Mouse (Mus musculus) heart, embryonic 15.5 days (tissue): Measurements from ENCODE around the gene Agrp. TPM values are rescaled to one million over a fixed set of nuclear protein-coding genes. Genes with fewer than 3 reads are reported as not detected.

Experiments
- ATAC-seq: fragments of 200-750 bp; cut with Nextera tagmentation; replicated peaks from 2 replicates; pipeline ENCODE4 v1.8.0; 2017; ENCODE audit warnings: low read depth, moderate TSS enrichment; ENCODE audit not compliant: insufficient number of reproducible peaks, insufficient read depth, low FRiP score
- H3K27ac ChIP-seq: fragments of 300-500 bp; sonication (generic); 2 replicates; pipeline ENCODE4 v1.5.1; 2015; ENCODE audit warnings: mild to moderate bottlenecking, inconsistent platforms
- H3K27me3 ChIP-seq: fragments of 300-500 bp; sonication (generic); 2 replicates; pipeline ENCODE4 v1.6.1; 2015; ENCODE audit warnings: inconsistent platforms
- H3K36me3 ChIP-seq: fragments of 300-500 bp; sonication (generic); 2 replicates; pipeline ENCODE4 v1.6.1; 2015; ENCODE audit warnings: mild to moderate bottlenecking, inconsistent platforms
- H3K4me1 ChIP-seq: fragments of 300-500 bp; sonication (generic); replicated peaks from 2 replicates; pipeline ENCODE4 v1.6.1; 2015; ENCODE audit warnings: inconsistent platforms
- H3K4me2 ChIP-seq: fragments of 300-500 bp; sonication (generic); 2 replicates; pipeline ENCODE4 v1.6.1; 2015; ENCODE audit warnings: inconsistent platforms, mild to moderate bottlenecking, moderate library complexity
- H3K4me3 ChIP-seq: fragments of 300-500 bp; sonication (generic); 2 replicates; pipeline ENCODE4 v1.5.1; 2015; ENCODE audit warnings: mild to moderate bottlenecking, inconsistent platforms
- H3K9ac ChIP-seq: fragments of 300-500 bp; sonication (generic); 2 replicates; pipeline ENCODE4 v1.6.1; 2015; ENCODE audit warnings: mild to moderate bottlenecking, inconsistent platforms
- H3K9me3 ChIP-seq: fragments of 300-500 bp; sonication (generic); replicated peaks from 2 replicates; pipeline ENCODE4 v1.6.1; 2016; ENCODE audit warnings: inconsistent platforms
- WGBS: fragments of 180-500 bp; shearing (Covaris S2); methylation state at CpG from one replicate; pipeline ENCODE4 v1.1.7; 2015; ENCODE audit warnings: mixed read lengths; 5-methylcytosine and 5-hydroxymethylcytosine counted together
- polyA plus RNA-seq: library from polyadenylated mRNA; unstranded; fragments of >200 nt; fragmentation: Nextera tagmentation; extraction: Ambion mirVana; gene quantifications from 2 replicates; pipeline ENCODE4 v1.2.1, GENCODE M21; 2015

The Agrp gene
- polyA plus RNA-seq, 1 experiment from 2014 or later: 0.24 TPM

- Histone ChIP-seq H3K4me1 (peaks cover 14% of the 10 kb centered on the region), H3K36me3 (peaks cover 31% of the 10 kb centered on the region; the same call in 1 of the 2 replicates), H3K27me3 (no peaks in the 10 kb centered on the region), H3K9me3 (no peaks in the 10 kb centered on the region), H3K27ac (peak overlapping the region; percentile 41), H3K9ac (no peak overlapping the region), H3K4me2 (no peak overlapping the region), H3K4me3 (no peak overlapping the region)
- 0 out of 2 replicates have a peak, but pooled peaks have one; percentile 61 for ATAC-seq
- WGBS: 2% methylated on average over 2 of the region's 2 CpGs
These were observed 103.8 kb downstream of the Agrp start for GRCm38 (mm10) chr8:105533439-105533838.

- whole genome bisulfite sequencing: 69% methylated on average over 2 of the region's 2 CpGs
- Histone ChIP-seq H3K27me3 (no peaks in the 10 kb centered on the region), H3K4me1 (peaks cover 17% of the 10 kb centered on the region), H3K9me3 (no peaks in the 10 kb centered on the region), H3K4me3 (no peak overlapping the region), H3K4me2 (no peak overlapping the region), H3K36me3 (peaks cover 16% of the 10 kb centered on the region; the same call in 1 of the 2 replicates), H3K9ac (no peak overlapping the region), H3K27ac (no peak overlapping the region)
- ATAC-seq: no peak
These were observed 105.4 kb downstream of the Agrp start for GRCm38 (mm10) chr8:105531774-105532173.

- Histone ChIP-seq H3K4me1 (peaks cover 17% of the 10 kb centered on the region), H3K4me3 (no peak overlapping the region), H3K9me3 (no peaks in the 10 kb centered on the region), H3K36me3 (peaks cover 19% of the 10 kb centered on the region; the same call in 1 of the 2 replicates), H3K27me3 (no peaks in the 10 kb centered on the region), H3K9ac (no peak overlapping the region), H3K4me2 (no peak overlapping the region), H3K27ac (no peak overlapping the region)
- 88% methylated on average over 3 of the region's 3 CpGs for WGBS
- no peak for ATAC-seq
These were observed 107.9 kb downstream of the Agrp start for GRCm38 (mm10) chr8:105529271-105529670.

GRCm38 (mm10) chr8:105528206-105528605 is 109.0 kb downstream of the Agrp start:
- no peak overlapping the region for H3K9ac ChIP-seq
- peaks cover 7% of the 10 kb centered on the region for H3K4me1 ChIP-seq
- 96% methylated on average over 1 of the region's 1 CpGs for WGBS
- no peak overlapping the region for H3K27ac ChIP-seq
- no peak overlapping the region for H3K4me2 ChIP-seq
- H3K27me3 ChIP-seq: no peaks in the 10 kb centered on the region
- no peaks in the 10 kb centered on the region for H3K9me3 ChIP-seq
- peaks cover 24% of the 10 kb centered on the region; the same call in 1 of the 2 replicates for H3K36me3 ChIP-seq
- ATAC-seq: no peak
- no peak overlapping the region for H3K4me3 ChIP-seq

GRCm38 (mm10) chr8:105527110-105527509 is 110.1 kb downstream of the Agrp start:
- Histone ChIP-seq H3K4me3 (no peak overlapping the region), H3K4me2 (no peak overlapping the region), H3K27ac (no peak overlapping the region), H3K9me3 (no peaks in the 10 kb centered on the region), H3K27me3 (no peaks in the 10 kb centered on the region), H3K4me1 (0 out of 2 replicates have a peak, but pooled peaks cover 3% of the 10 kb centered on the region), H3K9ac (no peak overlapping the region), H3K36me3 (peaks cover 24% of the 10 kb centered on the region; the same call in 1 of the 2 replicates)
- ATAC-seq: no peak
- 73% methylated on average over 2 of the region's 2 CpGs for WGBS

GRCm38 (mm10) chr8:105522890-105523289 is 114.3 kb downstream of the Agrp start:
- Histone ChIP-seq H3K4me1 (peaks cover 22% of the 10 kb centered on the region), H3K9ac (no peak overlapping the region)
- WGBS: 72% methylated on average over 9 of the region's 9 CpGs

GRCm38 (mm10) chr8:105521995-105522769 is 115.0 kb downstream of the Agrp start:
- no peak for ATAC-seq
- WGBS: 76% methylated on average over 21 of the region's 21 CpGs
- no peaks in the 10 kb centered on the region for H3K9me3 ChIP-seq
- no peak overlapping the region for H3K4me2 ChIP-seq
- H3K4me3 ChIP-seq: no peak overlapping the region
- peaks cover 15% of the 10 kb centered on the region; the same call in 1 of the 2 replicates for H3K36me3 ChIP-seq
- no peak overlapping the region for H3K27ac ChIP-seq
- H3K4me1 ChIP-seq: peaks cover 27% of the 10 kb centered on the region
- peaks cover 31% of the 10 kb centered on the region for H3K27me3 ChIP-seq
- H3K9ac ChIP-seq: no peak overlapping the region

More at GRCm38 (mm10) chr8:105522890-105523289, 114.3 kb downstream of the Agrp start:
- Histone ChIP-seq H3K36me3 (peaks cover 15% of the 10 kb centered on the region; the same call in 1 of the 2 replicates), H3K4me2 (no peak overlapping the region), H3K4me3 (no peak overlapping the region), H3K27ac (no peak overlapping the region), H3K9me3 (no peaks in the 10 kb centered on the region), H3K27me3 (peaks cover 24% of the 10 kb centered on the region)
- no peak for ATAC-seq

- Histone ChIP-seq H3K36me3 (peaks cover 15% of the 10 kb centered on the region; the same call in 1 of the 2 replicates), H3K9me3 (no peaks in the 10 kb centered on the region), H3K4me2 (no peak overlapping the region), H3K27ac (no peak overlapping the region), H3K4me3 (no peak overlapping the region), H3K4me1 (peaks cover 28% of the 10 kb centered on the region), H3K27me3 (peaks cover 42% of the 10 kb centered on the region), H3K9ac (no peak overlapping the region)
- 19% methylated on average over 3 of the region's 3 CpGs for WGBS
- ATAC-seq: no peak
These were observed 116.1 kb downstream of the Agrp start for GRCm38 (mm10) chr8:105521061-105521460.

GRCm38 (mm10) chr8:105520521-105520920 is 116.7 kb downstream of the Agrp start:
- Histone ChIP-seq H3K9ac (no peak overlapping the region), H3K4me2 (no peak overlapping the region), H3K27ac (no peak overlapping the region), H3K4me3 (no peak overlapping the region), H3K36me3 (peaks cover 15% of the 10 kb centered on the region; the same call in 1 of the 2 replicates), H3K4me1 (peaks cover 31% of the 10 kb centered on the region), H3K9me3 (no peaks in the 10 kb centered on the region), H3K27me3 (peaks cover 42% of the 10 kb centered on the region)
- no peak for ATAC-seq
- WGBS: 52% methylated on average over 5 of the region's 5 CpGs

GRCm38 (mm10) chr8:105519591-105519990 is 117.6 kb downstream of the Agrp start:
- Histone ChIP-seq H3K4me2 (peak overlapping the region; percentile 97; the same call in 1 of the 2 replicates), H3K9ac (no peak overlapping the region)

GRCm38 (mm10) chr8:105518436-105519313 is 118.5 kb downstream of the Agrp start, which contains the start of gene Hsd11b2:
Gene Hsd11b2 (plus strand): TSS chr8:105518755.
- Histone ChIP-seq H3K4me1 (peaks cover 31% of the 10 kb centered on the region), H3K9me3 (no peaks in the 10 kb centered on the region), H3K4me3 (peak within 1 kb of the TSS; percentile 51), H3K27me3 (peaks cover 48% of the 10 kb centered on the region), H3K27ac (no peak within 1 kb of the TSS), H3K36me3 (no peaks in the 10 kb centered on the region), H3K4me2 (peak within 1 kb of the TSS; percentile 97), H3K9ac (peak within 1 kb of the TSS; percentile 45)
- ATAC-seq: peak; percentile 24; the same call in 1 of the 2 replicates
- under 1% methylated on average over 65 of the region's 68 CpGs for WGBS

More at GRCm38 (mm10) chr8:105519591-105519990, 117.6 kb downstream of the Agrp start:
- H3K9me3 ChIP-seq: no peaks in the 10 kb centered on the region
- H3K4me3 ChIP-seq: peak overlapping the region; percentile 51; the same call in 1 of the 2 replicates
- H3K36me3 ChIP-seq: peaks cover 8% of the 10 kb centered on the region; the same call in 1 of the 2 replicates
- peaks cover 48% of the 10 kb centered on the region for H3K27me3 ChIP-seq
- WGBS: 18% methylated on average over 2 of the region's 2 CpGs
- ATAC-seq: no peak
- H3K27ac ChIP-seq: no peak overlapping the region
- H3K4me1 ChIP-seq: peaks cover 31% of the 10 kb centered on the region
